Mouse (Mus musculus) lung, postnatal 0 days (tissue): ENCODE results near the gene Zfp459.

ENCODE experiments used
- CTCF ChIP-seq: IDR thresholded peaks from 2 replicates; pipeline ENCODE4 v1.5.1; 2016; ENCODE audit warnings: antibody characterized with exemption, mild to moderate bottlenecking
- EP300 ChIP-seq: IDR thresholded peaks from 2 replicates; pipeline ENCODE4 v1.6.1; 2016; ENCODE audit warnings: antibody characterized with exemption, mild to moderate bottlenecking, control low read depth

- TF ChIP-seq CTCF (no peak), EP300 (no peak)
Observed at GRCm38 (mm10) chr13:67469274-67469673, 48.1 kb upstream of the Zfp459 start.
